Mouse (Mus musculus) midbrain, postnatal 0 days (tissue): Measurements from ENCODE around the gene Cux1. TPM values are rescaled to one million over a fixed set of nuclear protein-coding genes. Genes with fewer than 3 reads are reported as not detected.

ENCODE experiments used
- ATAC-seq: fragments of 200-750 bp; cut with Nextera tagmentation; 2 replicates; pipeline ENCODE4 v1.8.0; 2017; ENCODE audit warnings: moderate number of reproducible peaks, mild to moderate bottlenecking, moderate TSS enrichment, moderate library complexity; ENCODE audit not compliant: low FRiP score
- DNase-seq: peaks from one replicate; pipeline ENCODE4 v3.0.0-alpha.2; 2015; ENCODE audit warnings: low spot score
- H3K27ac ChIP-seq: fragments of 300-500 bp; sonication (generic); 2 replicates; pipeline ENCODE4 v1.5.1; 2014; ENCODE audit warnings: low read depth, mild to moderate bottlenecking, low read length, mixed read lengths
- H3K27me3 ChIP-seq: fragments of 300-500 bp; sonication (generic); 2 replicates; pipeline ENCODE4 v1.6.1; 2014; ENCODE audit warnings: low read length, control low read depth, mixed read lengths; ENCODE audit not compliant: insufficient read depth
- H3K36me3 ChIP-seq: fragments of 300-500 bp; sonication (generic); 2 replicates; pipeline ENCODE4 v1.6.1; 2014; ENCODE audit warnings: low read length, control low read depth, mixed read lengths; ENCODE audit not compliant: insufficient read depth
- H3K4me1 ChIP-seq: fragments of 300-500 bp; sonication (generic); 2 replicates; pipeline ENCODE4 v1.6.1; 2014; ENCODE audit warnings: mild to moderate bottlenecking, control low read depth, antibody characterized with exemption, low read length, mixed read lengths; ENCODE audit not compliant: insufficient read depth
- H3K4me2 ChIP-seq: fragments of 300-500 bp; sonication (generic); 2 replicates; pipeline ENCODE4 v1.6.1; 2014; ENCODE audit warnings: low read depth, mild to moderate bottlenecking, low read length, mixed read lengths; ENCODE audit not compliant: poor library complexity, severe bottlenecking
- H3K4me3 ChIP-seq: fragments of 300-500 bp; sonication (generic); 2 replicates; pipeline ENCODE4 v1.5.1; 2014; ENCODE audit warnings: low read depth, mild to moderate bottlenecking, low read length, moderate library complexity
- H3K9ac ChIP-seq: fragments of 300-500 bp; sonication (generic); replicated peaks from 2 replicates; pipeline ENCODE4 v1.6.1; 2014; ENCODE audit warnings: mild to moderate bottlenecking, low read length, moderate library complexity, mixed read lengths; ENCODE audit not compliant: poor library complexity, severe bottlenecking
- H3K9me3 ChIP-seq: fragments of 300-500 bp; sonication (generic); 2 replicates; pipeline ENCODE4 v1.6.1; 2016; ENCODE audit warnings: low read length, control low read depth
- CTCF ChIP-seq: IDR thresholded peaks from 2 replicates; pipeline ENCODE4 v1.5.1; 2016; ENCODE audit warnings: antibody characterized with exemption, mild to moderate bottlenecking
- WGBS: fragments of 180-500 bp; shearing (Covaris S2); extraction: QIAGEN DNeasy Blood & Tissue Kit; methylation state at CpG from one replicate; pipeline ENCODE4 v1.1.7; 2014; 5-methylcytosine and 5-hydroxymethylcytosine counted together
- polyA plus RNA-seq: library from polyadenylated mRNA; unstranded; fragments of >200 nt; fragmentation: Nextera tagmentation; extraction: Ambion mirVana; gene quantifications from 2 replicates; pipeline ENCODE4 v1.2.1, GENCODE M21; 2015
- total RNA-seq: library from RNA; depleted of rRNA; stranded (reverse); fragments of >200 nt; gene quantifications from 2 replicates; pipeline ENCODE4 v1.2.3, GENCODE M21; 2014

Gene Cux1
- total and polyA plus RNA-seq, 2 experiments from 2014 or later: 97.9 to 133 TPM

DNA sequence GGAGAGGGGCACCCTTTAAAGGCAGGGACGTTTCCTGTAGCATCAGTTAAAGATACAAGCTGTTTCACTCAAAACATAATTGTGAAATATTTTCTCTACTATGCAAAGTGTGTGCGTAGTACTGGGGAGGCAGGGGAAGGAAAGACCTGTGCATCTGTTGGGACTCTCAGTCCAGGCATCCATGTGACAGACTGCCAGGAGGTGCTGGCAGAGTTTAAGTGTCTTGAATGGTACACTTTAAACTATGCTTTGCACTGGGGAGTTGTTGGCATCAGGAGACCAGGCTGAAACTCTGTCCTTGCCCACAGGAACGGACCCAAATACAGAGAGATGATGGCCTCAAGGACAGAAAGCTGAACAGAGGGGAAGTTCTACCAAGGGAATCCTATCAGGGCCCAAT lies 182.1 kb downstream of the Cux1 start:
- DNase-seq: no peak
- H3K27me3 ChIP-seq: no peaks in the 10 kb centered on the region
- no peak overlapping the region for H3K4me3 ChIP-seq
- H3K4me2 ChIP-seq: no peak overlapping the region
- H3K4me1 ChIP-seq: no peaks in the 10 kb centered on the region
- no peak for TF ChIP-seq CTCF
- ATAC-seq: no peak
- 90% methylated on average over 3 of the region's 3 CpGs for WGBS
- H3K27ac ChIP-seq: no peak overlapping the region
- H3K9ac ChIP-seq: no peak overlapping the region
- no peaks in the 10 kb centered on the region for H3K36me3 ChIP-seq
- no peaks in the 10 kb centered on the region for H3K9me3 ChIP-seq

DNA sequence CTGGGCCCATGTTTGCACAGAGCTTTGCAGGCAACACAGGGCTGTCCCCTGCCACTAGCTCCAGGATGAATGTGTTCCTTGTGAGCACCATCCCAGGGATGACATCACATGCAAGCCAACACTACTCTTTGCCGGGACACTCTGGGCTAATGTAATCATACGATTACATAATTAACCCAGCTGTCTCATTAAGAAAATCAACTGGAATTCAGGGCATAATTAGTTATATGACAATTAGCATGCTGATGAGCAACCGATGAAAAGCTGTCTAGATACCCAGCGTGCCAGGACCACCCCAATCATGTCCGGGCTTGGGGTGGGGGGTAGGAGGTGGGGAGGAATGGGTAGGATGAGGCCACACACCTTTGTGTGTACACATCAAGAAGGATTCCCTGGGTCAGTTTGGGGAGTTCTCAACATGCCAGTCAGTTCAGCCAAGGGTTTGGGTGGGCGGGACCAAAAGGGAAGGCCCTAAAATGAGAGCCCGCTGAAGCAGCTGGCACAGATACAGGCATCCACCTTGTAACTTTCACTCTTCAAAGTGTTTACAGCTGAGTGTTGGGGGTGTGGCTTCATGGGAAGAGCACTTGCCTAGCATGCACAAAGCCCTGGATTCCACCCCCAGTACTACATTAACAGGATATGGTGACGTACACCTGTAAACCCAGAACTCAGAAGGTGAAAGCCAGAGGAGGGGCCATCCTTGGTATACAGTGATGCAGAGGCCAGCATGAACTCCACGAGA lies 184.9 kb downstream of the Cux1 start:
- no peaks in the 10 kb centered on the region for H3K4me1 ChIP-seq
- no peak for ATAC-seq
- H3K4me2 ChIP-seq: no peak overlapping the region
- no peak for TF ChIP-seq CTCF
- DNase-seq: no peak
- H3K9ac ChIP-seq: no peak overlapping the region
- no peak overlapping the region for H3K27ac ChIP-seq
- no peaks in the 10 kb centered on the region for H3K36me3 ChIP-seq
- H3K27me3 ChIP-seq: no peaks in the 10 kb centered on the region
- no peaks in the 10 kb centered on the region for H3K9me3 ChIP-seq
- H3K4me3 ChIP-seq: no peak overlapping the region
- 85% methylated on average over 9 of the region's 9 CpGs for WGBS

DNA sequence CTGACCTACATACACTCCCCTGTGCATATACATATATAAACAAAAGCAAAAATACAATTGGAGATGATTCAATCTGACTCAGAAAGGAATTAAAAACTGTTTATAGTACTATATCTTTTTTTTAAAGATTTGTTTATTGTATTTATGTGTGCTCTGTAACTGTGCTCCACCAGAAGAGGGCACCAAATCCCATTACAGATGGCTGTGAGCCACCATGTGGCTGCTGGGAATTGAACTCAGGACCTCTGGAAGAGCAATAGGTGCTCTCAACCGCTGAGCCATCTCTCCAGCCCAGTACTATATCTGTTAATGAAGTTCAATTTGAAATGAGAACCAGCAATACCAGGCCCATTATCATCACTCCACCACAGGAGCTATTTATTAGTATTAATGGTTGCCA lies 187.9 kb downstream of the Cux1 start:
- 100% methylated on average over 1 of the region's 1 CpGs for WGBS
- H3K9me3 ChIP-seq: no peaks in the 10 kb centered on the region

DNA sequence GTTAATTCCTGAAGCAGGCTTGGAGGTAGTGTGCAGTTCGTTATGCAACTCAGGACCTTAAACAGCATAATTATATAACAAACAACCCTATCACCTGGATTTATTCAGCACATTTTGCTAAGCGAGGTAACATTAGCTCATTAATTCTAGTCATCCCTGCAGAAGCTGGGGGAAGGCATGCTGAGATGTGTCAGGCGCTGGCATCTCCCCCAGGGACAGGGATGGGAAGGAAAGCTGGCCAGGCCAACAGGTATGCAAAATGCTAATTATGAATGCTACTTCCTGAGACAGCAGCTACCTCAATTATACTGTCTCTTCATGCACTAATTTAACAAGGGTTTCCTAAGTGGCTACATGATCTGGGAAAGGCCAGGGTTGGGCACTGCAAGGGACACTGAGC lies 190.2 kb downstream of the Cux1 start:
- H3K9ac ChIP-seq: no peak overlapping the region
- no peak for ATAC-seq

More for the DNA sequence above, 187.9 kb downstream of the Cux1 start:
- H3K27ac ChIP-seq: no peak overlapping the region
- no peak overlapping the region for H3K4me3 ChIP-seq
- no peak overlapping the region for H3K4me2 ChIP-seq
- peak; percentile 34 for TF ChIP-seq CTCF
- no peaks in the 10 kb centered on the region for H3K27me3 ChIP-seq
- ATAC-seq (no peak), DNase-seq (no peak)
- no peaks in the 10 kb centered on the region for H3K36me3 ChIP-seq
- no peak overlapping the region for H3K9ac ChIP-seq
- peaks cover 8% of the 10 kb centered on the region; the same call in 1 of the 2 replicates for H3K4me1 ChIP-seq

DNA sequence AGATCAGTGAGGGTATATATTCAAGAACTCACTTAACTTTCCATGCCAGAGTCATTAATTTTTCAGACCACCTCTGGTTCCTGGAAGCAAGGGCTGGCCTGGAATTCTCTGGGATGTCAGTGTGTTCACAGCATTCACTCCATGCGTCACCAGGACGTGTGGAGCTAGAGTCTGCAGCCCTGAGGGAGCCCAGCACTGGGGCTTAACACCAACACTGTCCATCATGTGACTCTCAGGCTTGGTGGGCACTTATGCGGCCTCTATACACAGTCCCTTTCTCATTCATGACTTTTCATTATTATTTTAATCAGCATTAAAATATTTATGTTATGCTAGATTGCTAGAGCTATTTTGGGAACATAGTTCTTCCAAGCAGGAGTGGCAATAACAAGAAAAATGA lies 191.9 kb downstream of the Cux1 start:
- TF ChIP-seq CTCF: no peak
- WGBS: 38% methylated on average over 3 of the region's 3 CpGs
- ATAC-seq (no peak), DNase-seq (no peak)
- H3K4me1 ChIP-seq: peaks cover 8% of the 10 kb centered on the region; the same call in 1 of the 2 replicates
- H3K4me3 ChIP-seq: no peak overlapping the region
- H3K27me3 ChIP-seq: no peaks in the 10 kb centered on the region
- H3K9ac ChIP-seq: no peak overlapping the region
- H3K4me2 ChIP-seq: no peak overlapping the region
- no peaks in the 10 kb centered on the region for H3K9me3 ChIP-seq
- peaks cover 4% of the 10 kb centered on the region; the same call in 1 of the 2 replicates for H3K36me3 ChIP-seq
- no peak overlapping the region for H3K27ac ChIP-seq

More for the DNA sequence above, 190.2 kb downstream of the Cux1 start:
- Histone ChIP-seq H3K27ac (no peak overlapping the region), H3K4me2 (no peak overlapping the region), H3K4me3 (no peak overlapping the region), H3K36me3 (peaks cover 4% of the 10 kb centered on the region; the same call in 1 of the 2 replicates), H3K9me3 (no peaks in the 10 kb centered on the region), H3K27me3 (no peaks in the 10 kb centered on the region), H3K4me1 (peaks cover 8% of the 10 kb centered on the region; the same call in 1 of the 2 replicates)
- no peak for TF ChIP-seq CTCF
- WGBS: 66% methylated on average over 3 of the region's 3 CpGs
- no peak for DNase-seq

DNA sequence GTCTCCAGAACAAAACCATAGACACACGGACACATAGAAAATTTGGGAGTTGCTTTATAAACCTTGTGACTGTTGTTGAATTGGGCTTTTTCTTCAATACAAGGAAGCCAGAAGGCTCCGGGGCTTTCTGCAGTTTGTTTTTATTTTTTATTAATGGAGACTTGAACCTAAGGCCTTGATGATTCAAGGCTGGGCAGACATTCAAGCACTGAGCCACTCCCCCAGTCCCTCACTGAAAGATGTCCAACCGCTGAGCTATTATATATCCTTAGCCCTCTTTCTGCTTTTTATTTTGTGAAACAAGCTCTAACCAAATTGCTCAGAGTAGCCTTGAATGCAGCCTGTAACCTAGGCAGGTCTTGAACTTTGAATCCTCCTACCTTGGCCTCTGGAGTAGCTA lies 195.0 kb downstream of the Cux1 start:
- 78% methylated on average over 3 of the region's 3 CpGs for WGBS
- TF ChIP-seq CTCF: no peak
- H3K27me3 ChIP-seq: no peaks in the 10 kb centered on the region
- no peaks in the 10 kb centered on the region for H3K9me3 ChIP-seq
- no peak overlapping the region for H3K9ac ChIP-seq
- no peak overlapping the region for H3K4me3 ChIP-seq
- H3K4me1 ChIP-seq: peaks cover 8% of the 10 kb centered on the region; the same call in 1 of the 2 replicates
- H3K27ac ChIP-seq: no peak overlapping the region
- peaks cover 15% of the 10 kb centered on the region for H3K36me3 ChIP-seq
- H3K4me2 ChIP-seq: no peak overlapping the region
- no peak for ATAC-seq
- no peak for DNase-seq
